Mouse (Mus musculus) small intestine, adult 2 months (tissue): ENCODE data around the gene Dzip1.

Experiments
- CTCF ChIP-seq: fragments of 200-500 bp; IDR thresholded peaks from 2 replicates; pipeline ENCODE4 v1.5.1; 2012; ENCODE audit warnings: low read depth, mild to moderate bottlenecking, control low read depth, inconsistent platforms, low read length, moderate library complexity, mixed read lengths; ENCODE audit not compliant: insufficient replicate concordance, insufficient read length; ENCODE audit errors: extremely low read depth
- POLR2A ChIP-seq: fragments of 200-500 bp; IDR thresholded peaks from 2 replicates; pipeline ENCODE4 v1.6.1; 2012; ENCODE audit warnings: low read depth, mild to moderate bottlenecking, control low read depth, inconsistent platforms, low read length, moderate library complexity

- TF ChIP-seq CTCF (no peak), POLR2A (no peak)
Observed at GRCm38 (mm10) chr14:118864905-118865304, 60.4 kb downstream of the Dzip1 start.
